Mouse (Mus musculus) left cerebral cortex, postnatal 4 days (tissue): ENCODE measurements around the gene Rft1. TPM values are rescaled to one million over a fixed set of nuclear protein-coding genes. Genes with fewer than 3 reads are reported as not detected.
A peak's percentile ranks its signal among the peaks of the same experiment; 100 is the strongest.

Experiments used
- DNase-seq: peaks from one replicate; pipeline ENCODE4 v3.0.0-alpha.2; 2022
- intact Hi-C: fragments of 180-260 bp; cut with DNase I; formaldehyde crosslinking; loops from one replicate; pipeline ENCODE4 v1.15.1; 2025
- total RNA-seq, 2 experiments: library from RNA; stranded (reverse); gene quantifications; 2 replicates each; pipeline ENCODE4 v1.2.3; 2021

The Rft1 gene
- total RNA-seq, 2 experiments from 2014 or later = 8.3 to 11.9 TPM

- no peak for DNase-seq
- intact Hi-C loops = no loop called here
These were observed 25.9 kb upstream of the Rft1 start for GRCm38 (mm10) chr14:30628235-30628634.

DNA sequence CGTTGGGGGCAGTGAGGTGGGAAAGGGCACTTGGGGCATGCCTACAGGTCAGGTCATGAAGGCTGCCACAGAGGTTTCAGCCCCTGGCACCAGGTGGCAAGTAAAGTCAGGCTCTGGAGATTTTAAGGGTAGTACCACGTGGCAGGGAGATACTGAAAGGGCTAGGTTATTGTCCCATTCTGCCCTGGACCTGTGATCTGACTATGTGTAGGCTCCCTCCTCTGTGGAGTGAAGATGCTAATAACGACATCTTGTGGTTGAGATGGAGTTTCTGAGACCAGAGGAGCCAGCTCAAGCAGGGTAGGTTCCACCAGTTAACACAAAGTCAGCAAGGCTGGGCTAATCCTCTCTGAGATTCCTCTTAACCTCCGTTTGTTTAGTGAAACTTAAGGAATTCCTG, 24.3 kb upstream of the Rft1 start:
- no peak for DNase-seq
- intact Hi-C loops = no loop called here

DNA sequence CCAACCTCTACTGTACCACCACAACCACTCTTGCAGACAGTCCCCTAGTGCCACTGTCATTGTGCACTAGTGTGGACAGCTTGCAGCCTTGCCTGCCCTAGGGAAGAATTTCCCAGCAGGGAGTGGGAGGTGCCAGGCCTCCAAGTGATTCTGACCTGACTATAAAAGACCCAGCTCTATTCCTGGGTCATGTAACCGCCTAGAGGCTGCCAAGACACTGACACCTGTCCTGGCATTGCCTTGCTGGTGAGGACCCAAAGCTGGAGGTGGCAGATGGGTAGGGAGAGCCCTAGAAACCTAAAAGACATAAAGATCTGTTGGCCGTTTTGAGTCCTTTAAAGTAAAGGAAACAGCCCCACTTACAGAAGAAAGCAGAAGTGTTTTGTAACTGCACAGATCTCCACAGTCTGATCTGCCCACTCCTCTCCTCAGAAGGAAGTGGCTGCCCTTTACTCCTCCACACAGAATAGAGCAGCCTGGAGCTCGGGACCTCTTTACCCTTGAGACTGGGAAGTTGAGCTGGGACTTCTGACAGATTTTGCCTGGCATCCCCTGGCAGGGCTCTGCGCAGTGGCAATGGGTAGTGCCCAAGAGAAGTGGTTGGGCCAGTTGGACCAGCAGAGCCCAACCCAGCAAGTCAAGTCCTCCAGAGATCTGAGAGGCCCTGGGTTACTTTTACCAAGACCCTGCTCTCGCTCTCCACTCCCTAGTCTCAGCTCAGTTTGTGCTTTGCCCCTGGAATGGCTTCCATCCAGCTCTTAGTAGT, 23.2 kb upstream of the Rft1 start:
- intact Hi-C loops = no loop called here
- no peak for DNase-seq

GRCm38 (mm10) chr14:30631834-30632233, 22.3 kb upstream of the Rft1 start:
- intact Hi-C loops = no loop called here
- peak; percentile 14 for DNase-seq

- intact Hi-C loops = no loop called here
- no peak for DNase-seq
These were observed 20.5 kb upstream of the Rft1 start for GRCm38 (mm10) chr14:30633708-30634107.

DNA sequence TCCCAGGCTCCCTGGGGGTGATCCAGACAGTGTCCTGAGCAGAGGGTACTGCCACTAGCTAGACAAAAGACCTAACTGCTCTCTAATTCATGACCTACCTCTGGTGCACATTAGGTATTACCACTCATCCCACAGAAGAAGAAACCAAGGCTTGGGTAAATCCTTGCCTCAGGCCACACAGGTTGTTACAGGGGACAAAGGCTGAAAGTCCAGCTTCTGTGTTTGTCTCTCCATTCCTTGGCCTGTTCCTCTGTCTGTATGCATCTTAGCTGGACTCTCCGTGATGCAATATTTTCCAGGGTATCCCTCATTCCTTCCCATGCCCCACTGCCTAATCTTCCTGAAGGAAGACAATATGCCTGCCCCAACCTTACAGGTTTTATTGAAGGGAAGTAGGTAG, 19.7 kb upstream of the Rft1 start:
- no peak for DNase-seq
- intact Hi-C loops = no loop called here

DNA sequence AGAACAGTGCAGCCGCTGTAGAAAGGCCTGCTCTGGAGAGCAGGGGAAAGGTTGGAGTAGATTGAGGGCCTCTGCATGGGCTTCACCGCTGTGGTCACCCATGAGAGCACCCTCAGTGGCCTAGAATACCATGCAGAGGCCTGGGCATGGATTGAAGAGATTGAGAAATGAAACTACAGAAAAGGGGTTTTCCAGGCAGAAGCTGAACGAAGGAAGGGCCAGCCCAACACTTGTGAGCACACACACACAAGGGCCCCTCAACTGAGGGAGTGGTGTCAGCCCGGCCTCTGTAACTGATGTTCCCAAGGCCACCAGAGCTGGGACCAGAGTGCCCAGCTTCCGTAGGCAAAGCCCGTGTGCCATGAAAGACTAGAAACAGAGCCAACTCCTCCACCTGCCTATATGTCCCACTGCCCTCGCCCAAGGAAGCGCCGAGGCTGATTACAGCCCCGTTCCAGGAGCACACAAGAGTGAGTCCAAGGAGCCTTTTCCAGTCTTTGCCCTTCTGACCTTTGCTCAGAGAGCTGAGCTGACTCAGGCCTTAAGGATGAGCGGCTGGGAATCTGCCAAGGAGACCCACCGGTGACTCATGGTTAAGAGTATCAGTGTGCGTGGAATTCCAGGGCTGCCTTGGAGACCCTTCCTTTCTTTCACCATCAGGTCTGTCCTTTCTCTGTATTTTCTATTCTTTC, 18.8 kb upstream of the Rft1 start:
- intact Hi-C loops = no loop called here

GRCm38 (mm10) chr14:30636499-30636898, 17.7 kb upstream of the Rft1 start:
- DNase-seq = no peak
- intact Hi-C loops = no loop called here

More for the DNA sequence above, 18.8 kb upstream of the Rft1 start:
- no peak for DNase-seq

DNA sequence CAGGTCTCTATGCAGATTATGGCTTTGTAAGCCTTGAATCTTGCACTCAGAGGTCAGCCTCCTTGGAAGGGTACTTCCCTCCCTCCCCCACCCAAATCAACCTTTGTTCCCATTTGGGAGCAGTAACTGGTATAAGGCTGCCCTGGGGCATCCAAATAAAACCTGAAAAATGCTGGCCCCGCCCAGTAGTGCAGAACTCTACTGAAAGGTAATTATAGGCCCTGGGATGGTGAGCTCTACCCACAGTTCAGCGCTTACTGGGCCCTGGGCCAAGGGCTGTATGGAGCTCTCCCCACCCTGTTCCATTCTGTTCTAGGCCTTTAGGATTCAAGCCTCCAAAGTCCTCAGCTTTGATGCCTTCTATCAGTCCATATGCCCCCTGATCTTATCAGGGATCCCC, 17.1 kb upstream of the Rft1 start:
- intact Hi-C loops = no loop called here
- no peak for DNase-seq

- intact Hi-C loops = no loop called here
- DNase-seq = no peak
These were observed 16.2 kb upstream of the Rft1 start for GRCm38 (mm10) chr14:30638009-30638408.

DNA sequence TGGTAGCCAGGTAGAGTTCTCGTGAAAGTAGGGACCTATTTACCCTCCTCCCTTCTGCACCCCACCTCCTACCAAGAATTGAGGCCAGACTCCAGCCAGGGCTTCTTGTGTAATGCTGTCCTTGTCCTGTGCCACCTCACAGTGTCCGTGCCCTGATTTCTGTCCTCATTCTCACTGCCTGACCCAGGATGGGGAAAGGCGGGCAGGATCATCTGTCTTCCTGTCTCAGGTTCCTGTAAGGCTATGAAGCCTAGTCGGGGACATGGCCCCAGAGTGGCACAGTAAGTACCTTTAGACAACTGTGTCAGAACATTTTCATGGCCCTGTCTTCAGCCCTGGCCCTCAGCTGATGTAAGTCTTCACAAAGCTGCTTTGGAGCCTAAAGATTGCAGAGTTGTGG, 15.5 kb upstream of the Rft1 start:
- intact Hi-C loops = no loop called here
- DNase-seq = no peak

DNA sequence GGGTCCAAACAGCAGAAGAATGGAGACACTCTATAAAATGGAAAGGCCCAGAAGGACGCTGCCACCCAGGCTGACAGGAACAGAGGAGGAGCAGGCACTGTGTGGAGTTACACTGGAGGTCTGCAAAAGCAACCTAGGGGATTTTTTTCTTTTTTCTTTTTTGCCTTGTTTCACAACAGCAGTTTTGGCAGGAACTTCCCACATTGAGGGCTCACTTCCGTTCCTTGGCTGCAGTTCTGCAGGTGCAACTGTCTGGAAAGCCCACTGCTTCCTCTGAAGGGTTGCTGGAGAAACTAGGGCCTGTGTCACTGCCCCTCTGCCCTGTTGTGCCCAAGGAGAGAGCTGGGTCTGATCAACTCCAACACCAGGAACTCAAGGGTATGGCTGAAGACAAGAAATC, 12.4 kb upstream of the Rft1 start:
- intact Hi-C loops = no loop called here
- no peak for DNase-seq

DNA sequence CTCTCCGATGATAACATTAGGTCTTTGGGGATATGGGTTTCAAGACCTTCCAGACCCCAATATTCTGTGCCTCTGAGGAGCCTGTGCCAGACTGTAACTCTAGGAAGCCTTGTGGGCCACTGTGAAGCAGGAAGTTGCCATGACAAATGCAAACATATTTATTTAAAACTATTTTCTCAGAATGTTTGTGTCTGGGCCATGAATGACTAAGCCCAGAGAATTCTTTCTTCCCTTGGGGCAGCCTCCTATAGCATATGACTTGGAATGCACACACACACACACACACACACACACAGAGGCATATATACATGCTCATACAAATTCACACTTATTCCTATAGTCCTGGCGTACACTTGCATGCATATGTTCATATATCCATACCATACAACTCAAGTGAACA, 10.1 kb upstream of the Rft1 start:
- no peak for DNase-seq
- intact Hi-C loops = no loop called here

- intact Hi-C loops = no loop called here
- DNase-seq = peak; percentile 65
These were observed 9.1 kb upstream of the Rft1 start for GRCm38 (mm10) chr14:30645066-30645465.

DNA sequence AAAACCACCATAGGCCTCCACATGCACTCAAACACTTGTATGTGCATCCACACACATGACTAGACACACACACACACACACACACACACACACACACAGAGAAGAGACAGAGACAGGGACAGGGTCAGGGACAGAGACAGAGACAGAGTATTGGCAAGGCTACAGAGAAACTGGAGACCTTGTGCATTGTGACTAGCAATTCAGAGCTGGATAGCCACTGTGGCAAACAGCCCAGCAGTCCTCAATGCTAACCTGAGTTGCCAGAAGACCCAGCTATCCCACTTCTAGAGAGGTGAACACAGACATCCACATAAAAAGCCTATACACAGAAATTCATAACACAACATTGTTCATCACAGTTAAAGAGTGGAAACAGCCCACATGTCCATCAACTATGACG, 7.7 kb upstream of the Rft1 start:
- DNase-seq = no peak
- intact Hi-C loops = no loop called here

DNA sequence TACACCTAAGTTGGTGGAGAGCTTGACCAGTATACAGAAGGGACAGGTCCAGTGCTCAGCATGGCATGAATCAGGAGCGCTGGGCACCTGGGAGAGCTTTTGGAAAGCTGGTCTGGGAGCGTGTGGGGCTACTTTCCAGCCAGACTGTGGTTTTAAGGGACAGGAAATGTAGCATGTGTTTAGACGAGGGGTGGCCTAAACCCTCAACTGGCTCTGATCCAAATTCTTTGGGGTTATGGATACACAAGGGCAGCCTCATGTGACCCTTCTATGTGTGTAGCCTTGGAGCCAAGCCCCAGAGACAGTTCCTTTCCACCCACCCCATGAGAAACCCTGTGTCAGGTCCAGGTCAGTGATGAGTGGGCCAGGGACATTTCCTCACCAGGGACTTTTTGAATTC, 5.7 kb upstream of the Rft1 start:
- no peak for DNase-seq
- intact Hi-C loops = no loop called here

GRCm38 (mm10) chr14:30649745-30650144, 4.4 kb upstream of the Rft1 start:
- no peak for DNase-seq
- intact Hi-C loops = no loop called here

DNA sequence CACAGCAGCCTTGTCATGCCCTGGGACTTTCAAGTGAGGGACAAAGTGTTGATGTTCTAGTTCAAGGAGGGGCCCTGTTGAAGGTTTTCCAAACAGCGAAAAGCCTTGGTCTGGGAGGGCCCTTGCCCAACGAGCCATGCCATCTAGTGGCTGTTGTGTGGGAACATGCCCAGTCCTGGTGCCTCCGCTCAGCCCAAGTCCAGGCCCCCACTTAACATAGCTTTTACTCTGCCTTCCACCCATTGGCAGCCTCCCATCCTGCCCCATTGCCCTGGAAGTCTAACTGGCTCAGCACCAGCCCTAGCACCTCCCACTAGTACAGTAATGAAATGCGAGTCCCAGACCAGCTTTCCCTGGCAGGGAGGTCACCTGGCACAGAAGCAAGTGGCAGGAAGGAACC, 3.2 kb upstream of the Rft1 start:
- intact Hi-C loops = no loop called here
- DNase-seq = peak; percentile 74

GRCm38 (mm10) chr14:30654691-30655228, 600 bp downstream of the Rft1 start:
- no peak for DNase-seq
- intact Hi-C loops = no loop called here

GRCm38 (mm10) chr14:30655531-30655930, 1.4 kb downstream of the Rft1 start:
- no peak for DNase-seq
- intact Hi-C loops = no loop called here

- intact Hi-C loops = no loop called here
- DNase-seq = no peak
These were observed 11.9 kb downstream of the Rft1 start for GRCm38 (mm10) chr14:30666061-30666460.

DNA sequence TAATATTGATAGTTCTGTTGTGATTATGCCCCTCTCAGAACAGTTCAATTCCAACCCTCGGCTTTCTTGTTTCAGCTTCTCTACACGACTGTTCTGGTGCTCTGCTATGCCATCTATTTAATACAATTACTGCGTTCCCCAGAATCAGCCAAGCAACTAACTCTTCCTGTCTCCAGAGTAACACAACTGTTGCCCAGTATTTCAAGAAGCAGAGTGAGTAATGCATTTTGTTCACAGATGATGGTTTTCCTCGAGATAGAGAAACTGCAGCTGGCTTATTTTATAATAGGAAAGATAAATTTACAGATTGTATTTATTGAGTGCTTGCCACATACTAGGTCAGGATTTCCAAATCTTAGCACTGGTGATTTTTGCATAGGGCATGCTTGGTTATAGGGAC, 12.4 kb downstream of the Rft1 start:
- intact Hi-C loops = no loop called here
- no peak for DNase-seq
